Mouse (Mus musculus) ES-E14 (cell line): ENCODE results near the gene Snai3. TPM values are rescaled to one million over a fixed set of nuclear protein-coding genes. Genes with fewer than 3 reads are reported as not detected.

Source experiments
- DNase-seq: peaks from one replicate; pipeline ENCODE4 v3.0.0-alpha.2; 2013; ENCODE audit warnings: low read depth, low spot score
- H3K27ac ChIP-seq: 2 replicates; pipeline ENCODE4 v1.5.1; 2012; ENCODE audit warnings: low read depth, mild to moderate bottlenecking, low read length, moderate library complexity, mixed read lengths; ENCODE audit not compliant: poor library complexity, insufficient read depth, severe bottlenecking
- H3K36me3 ChIP-seq: 2 replicates; pipeline ENCODE4 v1.6.1; 2012; ENCODE audit warnings: mild to moderate bottlenecking, low read length, moderate library complexity, mixed read lengths; ENCODE audit not compliant: control insufficient read depth, poor library complexity, insufficient read depth, severe bottlenecking
- H3K4me1 ChIP-seq, 2 experiments: fragments of 150-350 bp in 1 of 2; sonication (generic) in 1 of 2; 2 replicates each; pipeline ENCODE4 v1.6.1; 2012; ENCODE audit warnings: low read length in 2 of 2, mild to moderate bottlenecking in 1 of 2, mixed read lengths in 1 of 2; ENCODE audit not compliant: control insufficient read depth in 2 of 2, insufficient read depth in 2 of 2, poor library complexity in 1 of 2
- H3K4me3 ChIP-seq, 2 experiments: fragments of 150-350 bp in 1 of 2; sonication (generic) in 1 of 2; 2 replicates each; pipeline ENCODE4 v1.5.1; 2012; ENCODE audit warnings: low read length in 2 of 2, low read depth in 1 of 2, mild to moderate bottlenecking in 1 of 2, mixed read lengths in 1 of 2; ENCODE audit not compliant: insufficient read depth in 1 of 2, poor library complexity in 1 of 2, severe bottlenecking in 1 of 2
- H3K9ac ChIP-seq: 2 replicates; pipeline ENCODE4 v1.6.1; 2012; ENCODE audit warnings: low read depth, mild to moderate bottlenecking, low read length, mixed read lengths; ENCODE audit not compliant: poor library complexity, insufficient read depth, severe bottlenecking
- H3K9me3 ChIP-seq: fragments of 150-350 bp; sonication (generic); 2 replicates; pipeline ENCODE4 v1.6.1; 2012; ENCODE audit warnings: low read depth, mild to moderate bottlenecking, low read length; ENCODE audit not compliant: control insufficient read depth, insufficient read depth
- CHD2 ChIP-seq: IDR thresholded peaks from 2 replicates; pipeline ENCODE4 v1.6.1; 2014; ENCODE audit warnings: mild to moderate bottlenecking, low read depth, low read length, inconsistent platforms
- HCFC1 ChIP-seq: IDR thresholded peaks from 2 replicates; pipeline ENCODE4 v1.6.1; 2012; ENCODE audit warnings: low read length, inconsistent platforms, borderline replicate concordance; ENCODE audit not compliant: insufficient read depth
- MAFK ChIP-seq: IDR thresholded peaks from 2 replicates; pipeline ENCODE4 v1.6.1; 2014; ENCODE audit warnings: mild to moderate bottlenecking, low read depth, low read length, inconsistent platforms; ENCODE audit not compliant: insufficient read depth
- ZC3H11A ChIP-seq: IDR thresholded peaks from 2 replicates; pipeline ENCODE4 v1.6.1; 2012; ENCODE audit warnings: low read depth, mild to moderate bottlenecking, inconsistent platforms, low read length, borderline replicate concordance
- ZNF384 ChIP-seq: IDR thresholded peaks from 2 replicates; pipeline ENCODE4 v1.6.1; 2012; ENCODE audit warnings: low read depth, low read length, inconsistent platforms
- in situ Hi-C, 2 experiments: fragments of 600-800 bp; cut with MboI; formaldehyde crosslinking; loops; one replicate each; pipeline ENCODE4 v1.15.1; 2025; ENCODE audit warnings: low sequenced_read_pairs in 2 of 2, inconsistent platforms in 1 of 2; ENCODE audit not compliant: unreplicated experiment in 2 of 2
- total RNA-seq: library from RNA; depleted of rRNA; stranded (reverse); fragments of 300-350 nt; gene quantifications from 2 replicates; pipeline ENCODE4 v1.2.3, GENCODE M21; 2012

Snai3 gene
- total RNA-seq, 1 experiment = 4.2 TPM

DNA sequence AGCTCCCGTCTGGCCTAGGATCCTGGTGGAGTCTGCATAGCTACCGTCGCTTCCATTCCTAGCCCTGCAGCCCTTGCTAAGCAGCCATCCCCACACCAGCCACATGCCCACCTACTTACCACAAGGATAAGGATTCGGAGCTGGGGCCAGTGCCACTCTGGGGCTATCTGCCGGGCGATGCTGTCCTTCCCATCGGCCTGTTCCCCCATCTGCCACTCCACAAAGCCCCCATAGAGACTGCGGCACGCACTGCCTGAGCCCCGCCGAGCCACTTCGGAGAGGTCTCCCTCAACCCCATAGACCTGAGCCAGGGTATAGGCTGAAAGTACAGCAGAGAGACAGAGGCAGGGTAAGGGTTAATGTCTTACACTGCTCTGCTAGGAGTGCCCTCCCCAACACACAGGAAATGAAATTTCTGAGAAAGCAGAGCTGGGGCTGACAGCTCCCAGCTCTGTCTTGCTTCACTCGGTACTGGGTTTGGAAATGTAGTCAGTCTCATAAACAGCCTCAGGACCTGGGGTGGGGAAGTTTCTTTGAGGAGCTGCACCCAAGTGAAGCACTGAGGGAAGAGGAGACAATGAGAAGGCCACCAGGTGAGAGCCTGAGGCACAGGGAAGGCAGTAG is 22.7 kb downstream of the Snai3 start:
- Histone ChIP-seq H3K9ac (no peak overlapping the region), H3K4me3 (peak overlapping the region in 1 of 2 experiments; percentile 28; a peak in 1 of 4 replicates), H3K9me3 (no peaks in the 10 kb centered on the region), H3K4me1 (peaks cover 0 to 26% of the 10 kb centered on the region in 2 experiments; a peak in 2 of 4 replicates), H3K36me3 (peaks cover 34% of the 10 kb centered on the region; the same call in 1 of the 2 replicates), H3K27ac (no peak overlapping the region; the same call in 1 of the 2 replicates)
- in situ Hi-C loops = no loop called here
- no peak for DNase-seq
- TF ChIP-seq ZC3H11A (no peak), CHD2 (no peak), HCFC1 (no peak), ZNF384 (no peak), MAFK (no peak)

- H3K4me1 ChIP-seq = peaks cover 3 to 32% of the 10 kb centered on the region in 2 experiments; a peak in 2 of 4 replicates
- no peak overlapping the region for H3K27ac ChIP-seq
- TF ChIP-seq CHD2 = no peak
- TF ChIP-seq MAFK = no peak
- no peak for TF ChIP-seq ZC3H11A
- no peak for TF ChIP-seq HCFC1
- no peak for TF ChIP-seq ZNF384
- H3K36me3 ChIP-seq = peaks cover 34% of the 10 kb centered on the region; the same call in 1 of the 2 replicates
- no peak for DNase-seq
- no peak overlapping the region for H3K4me3 ChIP-seq
- in situ Hi-C loops = no loop called here
- H3K9me3 ChIP-seq = no peaks in the 10 kb centered on the region
- H3K9ac ChIP-seq = no peak overlapping the region
Measured at GRCm38 (mm10) chr8:122436586-122437125, 23.9 kb downstream of the Snai3 start.

- no peak overlapping the region for H3K4me3 ChIP-seq
- peaks cover 34% of the 10 kb centered on the region; the same call in 1 of the 2 replicates for H3K36me3 ChIP-seq
- H3K4me1 ChIP-seq = peaks cover 3 to 34% of the 10 kb centered on the region in 2 experiments; a peak in 2 of 4 replicates
- no peak overlapping the region for H3K9ac ChIP-seq
- no peak for DNase-seq
- no peak for TF ChIP-seq MAFK
- TF ChIP-seq ZNF384 = no peak
- no peak for TF ChIP-seq CHD2
- TF ChIP-seq HCFC1 = no peak
- TF ChIP-seq ZC3H11A = no peak
- no peak overlapping the region for H3K27ac ChIP-seq
- in situ Hi-C loops = no loop called here
- no peaks in the 10 kb centered on the region for H3K9me3 ChIP-seq
Measured at GRCm38 (mm10) chr8:122436146-122436545, 24.4 kb downstream of the Snai3 start.

GRCm38 (mm10) chr8:122435375-122435774 is 25.2 kb downstream of the Snai3 start:
- H3K4me1 ChIP-seq = peaks cover 3 to 34% of the 10 kb centered on the region in 2 experiments; a peak in 2 of 4 replicates
- in situ Hi-C loops = no loop called here
- H3K27ac ChIP-seq = no peak overlapping the region
- no peaks in the 10 kb centered on the region for H3K9me3 ChIP-seq
- DNase-seq = no peak
- H3K36me3 ChIP-seq = peaks cover 34% of the 10 kb centered on the region; the same call in 1 of the 2 replicates
- no peak for TF ChIP-seq CHD2
- no peak for TF ChIP-seq HCFC1
- TF ChIP-seq ZNF384 = no peak
- no peak for TF ChIP-seq MAFK
- no peak for TF ChIP-seq ZC3H11A
- H3K4me3 ChIP-seq = no peak overlapping the region
- H3K9ac ChIP-seq = no peak overlapping the region
